Mouse (Mus musculus) midbrain, embryonic 16.5 days (tissue): Measurements from ENCODE around the gene Cox6b2. TPM values are rescaled to one million over a fixed set of nuclear protein-coding genes. Genes with fewer than 3 reads are reported as not detected.
"Not testable (repeated sequence)": the region's sequence is repeated elsewhere in the genome, so short reads cannot be mapped to it uniquely, and the experiment has no call there.

Experiments
- ATAC-seq: fragments of 200-750 bp; cut with Nextera tagmentation; 2 replicates; pipeline ENCODE4 v1.8.0; 2017; ENCODE audit warnings: moderate TSS enrichment
- H3K27ac ChIP-seq: fragments of 300-500 bp; sonication (generic); 2 replicates; pipeline ENCODE4 v1.5.1; 2014; ENCODE audit warnings: mild to moderate bottlenecking, low read length, mixed read lengths
- H3K27me3 ChIP-seq: fragments of 300-500 bp; sonication (generic); 2 replicates; pipeline ENCODE4 v1.6.1; 2014; ENCODE audit warnings: low read depth, low read length, mixed read lengths; ENCODE audit not compliant: control insufficient read depth, insufficient read depth
- H3K36me3 ChIP-seq: fragments of 300-500 bp; sonication (generic); 2 replicates; pipeline ENCODE4 v1.6.1; 2014; ENCODE audit warnings: mild to moderate bottlenecking, low read length, moderate library complexity, mixed read lengths; ENCODE audit not compliant: control insufficient read depth, insufficient read depth
- H3K4me1 ChIP-seq: fragments of 300-500 bp; sonication (generic); 2 replicates; pipeline ENCODE4 v1.6.1; 2014; ENCODE audit warnings: mild to moderate bottlenecking, low read length, mixed read lengths; ENCODE audit not compliant: control insufficient read depth, insufficient read depth
- H3K4me2 ChIP-seq: fragments of 300-500 bp; sonication (generic); 2 replicates; pipeline ENCODE4 v1.6.1; 2014; ENCODE audit warnings: mild to moderate bottlenecking, low read length, mixed read lengths
- H3K4me3 ChIP-seq: fragments of 300-500 bp; sonication (generic); 2 replicates; pipeline ENCODE4 v1.5.1; 2014; ENCODE audit warnings: low read depth, mild to moderate bottlenecking, low read length, moderate library complexity, mixed read lengths
- H3K9ac ChIP-seq: fragments of 300-500 bp; sonication (generic); 2 replicates; pipeline ENCODE4 v1.6.1; 2014; ENCODE audit warnings: low read depth, low read length, mixed read lengths
- H3K9me3 ChIP-seq: fragments of 300-500 bp; sonication (generic); replicated peaks from 2 replicates; pipeline ENCODE4 v1.6.1; 2014; ENCODE audit warnings: mild to moderate bottlenecking, low read length, mixed read lengths; ENCODE audit not compliant: control insufficient read depth, poor library complexity, severe bottlenecking
- WGBS: fragments of 180-500 bp; shearing (Covaris S2); extraction: QIAGEN DNeasy Blood & Tissue Kit; methylation state at CpG from one replicate; pipeline ENCODE4 v1.1.7; 2014; 5-methylcytosine and 5-hydroxymethylcytosine counted together
- polyA plus RNA-seq: library from polyadenylated mRNA; unstranded; fragments of >200 nt; fragmentation: Nextera tagmentation; extraction: Ambion mirVana; gene quantifications from 2 replicates; pipeline ENCODE4 v1.2.1, GENCODE M21; 2015

Cox6b2 gene
- polyA plus RNA-seq: 19.3 and 21.3 TPM in 2 replicates

DNA sequence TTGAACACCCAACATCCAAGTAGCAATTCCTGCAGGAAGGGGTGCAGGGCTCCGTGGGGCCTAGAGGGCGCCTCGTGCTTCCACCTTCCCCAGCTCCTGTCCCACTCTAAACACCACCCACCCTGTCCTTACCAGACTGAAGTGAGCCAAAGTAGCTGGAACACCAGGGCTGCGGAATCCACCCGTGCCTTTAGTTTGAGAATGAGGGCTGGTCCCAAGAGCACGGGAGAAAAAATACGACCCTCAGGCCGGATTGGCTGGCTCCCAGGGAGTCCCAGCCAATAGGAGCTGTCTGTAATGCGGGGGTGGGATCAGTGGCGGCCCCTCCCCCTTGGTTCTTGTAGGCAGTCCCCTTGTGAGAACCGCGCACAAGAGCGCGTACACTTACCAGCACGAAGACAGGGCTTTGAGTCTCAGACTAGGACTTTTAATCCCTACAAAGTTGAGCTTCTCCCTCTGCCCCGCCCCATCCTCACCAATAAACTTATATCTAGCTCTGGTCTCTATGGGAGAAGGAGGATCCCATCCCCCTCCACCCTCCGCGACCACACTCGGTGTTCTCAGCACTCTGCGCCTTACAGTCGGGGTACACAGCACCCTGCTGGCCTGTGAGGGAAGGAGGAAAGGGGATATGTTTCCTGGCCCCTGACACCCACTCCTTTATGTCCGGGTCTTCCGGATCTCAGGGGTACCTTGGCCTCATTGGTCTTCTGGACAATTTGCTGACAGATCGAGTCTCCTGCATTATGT lies at the start of gene Cox6b2:
Cox6b2 (minus strand) TSS at position 274 of the 750 bp plus-strand sequence.
- peak within 1 kb of the TSS; percentile 40 for H3K4me3 ChIP-seq
- peak within 1 kb of the TSS; percentile 49 for H3K9ac ChIP-seq
- H3K4me2 ChIP-seq: peak within 1 kb of the TSS; percentile 73
- no peaks in the 10 kb centered on the region for H3K27me3 ChIP-seq
- WGBS: 3% methylated on average over 24 of the region's 24 CpGs
- ATAC-seq: peak; percentile 93
- H3K27ac ChIP-seq: no peak within 1 kb of the TSS
- H3K36me3 ChIP-seq: no peaks in the 10 kb centered on the region
- H3K9me3 ChIP-seq: no peaks in the 10 kb centered on the region
- peaks cover 15% of the 10 kb centered on the region for H3K4me1 ChIP-seq

DNA sequence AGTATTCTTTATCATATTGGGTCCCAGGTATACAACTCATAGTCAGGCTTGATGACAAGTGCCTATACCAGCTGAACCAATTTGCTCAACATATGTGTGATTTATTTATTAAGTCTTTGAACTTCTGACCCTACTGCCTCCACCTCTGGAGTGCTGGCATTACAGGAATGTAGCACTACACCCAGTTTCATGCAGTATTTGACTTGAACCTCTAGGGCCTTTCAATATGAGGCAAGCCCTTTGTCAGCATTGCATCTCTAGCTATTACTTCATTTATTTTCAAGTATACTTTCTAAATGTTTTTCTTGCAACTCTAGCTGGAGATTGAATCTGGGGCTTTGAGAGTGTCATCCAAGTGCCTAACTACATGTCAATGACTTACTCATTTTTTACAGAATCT lies 49.4 kb upstream of the Cox6b2 start:
- Histone ChIP-seq H3K4me3 (no peak overlapping the region), H3K36me3 (peaks cover 5% of the 10 kb centered on the region), H3K9me3 (no peaks in the 10 kb centered on the region), H3K27ac (no peak overlapping the region), H3K27me3 (no peaks in the 10 kb centered on the region), H3K4me1 (no peaks in the 10 kb centered on the region), H3K4me2 (no peak overlapping the region), H3K9ac (no peak overlapping the region)
- no peak for ATAC-seq

DNA sequence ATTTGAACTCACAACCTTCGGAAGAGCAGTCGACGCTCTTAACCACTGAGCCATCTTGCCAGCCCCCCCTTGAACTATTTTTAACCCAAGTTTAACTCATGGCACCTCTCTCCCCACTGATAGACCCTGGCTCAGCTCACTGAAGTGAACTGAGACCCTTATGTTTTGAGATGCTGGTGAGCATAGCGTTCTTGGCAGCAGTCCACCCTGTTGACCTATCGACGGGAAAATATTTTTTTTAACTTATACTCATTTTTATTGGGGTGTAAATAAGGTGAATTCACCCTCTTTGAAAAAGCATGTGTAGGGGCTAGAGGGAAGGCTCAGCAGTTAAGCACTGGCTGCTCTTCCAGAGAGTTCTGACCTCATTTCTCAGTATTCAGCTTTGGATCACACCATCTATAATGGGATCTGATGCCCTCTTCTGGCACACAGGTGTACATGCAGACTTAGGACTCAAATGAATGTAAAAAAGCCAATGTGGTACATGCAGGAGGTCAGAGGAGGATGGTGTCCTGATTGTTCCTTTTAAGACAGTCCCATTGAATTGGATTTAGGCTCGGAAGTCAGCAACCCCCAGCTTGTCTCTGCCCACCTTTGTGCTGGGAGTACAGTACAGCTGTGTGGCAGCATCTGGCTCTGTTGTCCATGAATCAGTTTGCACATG lies 43.0 kb upstream of the Cox6b2 start:
- H3K27me3 ChIP-seq: no peaks in the 10 kb centered on the region
- H3K9ac ChIP-seq: no peak overlapping the region
- no peak for ATAC-seq
- H3K4me3 ChIP-seq: no peak overlapping the region
- peaks cover 9% of the 10 kb centered on the region for H3K4me1 ChIP-seq
- H3K27ac ChIP-seq: no peak overlapping the region
- H3K9me3 ChIP-seq: no peaks in the 10 kb centered on the region
- peaks cover 16% of the 10 kb centered on the region for H3K36me3 ChIP-seq
- no peak overlapping the region for H3K4me2 ChIP-seq
- 72% methylated on average over 7 of the region's 7 CpGs for WGBS

DNA sequence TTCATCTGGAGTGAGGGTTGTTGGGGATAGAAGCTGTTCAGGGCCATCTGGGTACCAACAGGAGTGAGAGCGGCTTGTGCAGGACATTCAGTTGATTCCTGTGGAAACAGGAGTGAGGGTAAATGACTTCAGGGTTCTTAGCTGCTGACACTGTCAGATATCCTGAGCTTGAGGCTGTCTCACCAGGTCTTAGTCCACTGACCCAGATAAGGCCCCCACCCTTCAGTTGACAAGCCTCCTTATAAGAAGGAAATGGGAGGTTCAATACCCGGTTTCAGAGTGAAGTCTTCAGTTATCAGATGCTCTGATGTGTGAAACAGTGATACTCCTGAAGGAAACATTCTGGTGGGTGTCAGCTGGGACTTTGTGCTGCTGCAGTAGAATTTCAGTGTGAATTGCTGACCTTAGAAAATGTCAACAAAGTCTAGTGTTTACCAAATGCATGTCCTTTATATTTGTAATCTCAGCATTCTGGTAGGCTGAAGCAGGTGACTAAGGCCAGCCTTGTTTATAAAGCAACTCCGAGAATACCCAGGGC lies 41.8 kb upstream of the Cox6b2 start:
- ATAC-seq: no peak
- no peak overlapping the region for H3K27ac ChIP-seq
- H3K4me1 ChIP-seq: peaks cover 9% of the 10 kb centered on the region
- no peaks in the 10 kb centered on the region for H3K9me3 ChIP-seq
- H3K27me3 ChIP-seq: no peaks in the 10 kb centered on the region
- WGBS: 85% methylated on average over 3 of the region's 3 CpGs
- no peak overlapping the region for H3K4me2 ChIP-seq
- H3K4me3 ChIP-seq: no peak overlapping the region
- no peak overlapping the region for H3K9ac ChIP-seq
- H3K36me3 ChIP-seq: peaks cover 16% of the 10 kb centered on the region

DNA sequence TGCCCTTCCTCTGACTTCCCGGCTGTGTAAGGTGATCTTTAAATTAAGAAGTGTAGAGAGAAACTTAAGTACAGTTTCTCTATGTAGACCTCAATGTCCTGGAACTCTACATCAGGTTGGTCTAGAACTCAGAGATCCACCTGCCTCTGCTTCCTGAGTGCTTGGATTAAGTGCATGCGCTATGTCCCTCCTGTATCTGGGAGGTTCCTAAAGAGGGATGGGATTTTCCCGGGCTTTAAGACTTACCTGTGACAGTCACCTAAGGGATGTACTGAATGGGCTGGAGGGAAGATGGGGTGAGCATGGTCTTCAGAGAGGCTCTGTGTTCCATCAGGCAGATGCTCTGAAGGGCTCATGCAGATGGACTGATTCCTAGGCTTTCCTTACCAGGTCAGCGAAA lies 40.8 kb upstream of the Cox6b2 start:
- no peak for ATAC-seq
- peak overlapping the region; percentile 70 for H3K4me2 ChIP-seq
- peak overlapping the region; percentile 96 for H3K9ac ChIP-seq
- H3K27ac ChIP-seq: no peak overlapping the region
- peaks cover 16% of the 10 kb centered on the region for H3K36me3 ChIP-seq
- peaks cover 12% of the 10 kb centered on the region for H3K4me1 ChIP-seq
- peak overlapping the region; percentile 90 for H3K4me3 ChIP-seq
- no peaks in the 10 kb centered on the region for H3K9me3 ChIP-seq
- H3K27me3 ChIP-seq: no peaks in the 10 kb centered on the region
- WGBS: 42% methylated on average over 4 of the region's 4 CpGs

DNA sequence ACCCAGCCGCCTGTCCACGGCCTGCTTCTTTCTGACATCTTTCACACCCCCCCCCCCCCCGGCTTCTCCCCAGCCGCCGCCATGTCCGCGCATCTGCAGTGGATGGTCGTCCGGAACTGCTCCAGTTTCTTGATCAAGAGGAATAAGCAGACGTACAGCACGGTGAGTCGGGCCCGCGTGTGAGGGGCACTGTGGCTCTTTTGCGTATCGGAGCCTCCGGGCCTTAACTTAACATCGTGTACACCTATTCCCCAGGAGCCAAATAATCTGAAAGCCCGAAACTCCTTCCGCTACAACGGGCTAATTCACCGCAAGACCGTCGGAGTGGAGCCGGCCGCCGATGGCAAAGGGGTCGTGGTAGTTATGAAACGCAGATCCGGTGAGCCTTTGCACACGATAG lies 40.4 kb upstream of the Cox6b2 start:
- H3K27me3 ChIP-seq, ATAC-seq, H3K9me3 ChIP-seq: not testable (repeated sequence)
- peak overlapping the region; percentile 70 for H3K4me2 ChIP-seq
- H3K9ac ChIP-seq: peak overlapping the region; percentile 96
- H3K36me3 ChIP-seq: peaks cover 16% of the 10 kb centered on the region
- H3K27ac ChIP-seq: peak overlapping the region; percentile 90
- peaks cover 13% of the 10 kb centered on the region for H3K4me1 ChIP-seq
- whole genome bisulfite sequencing: under 1% methylated on average over 31 of the region's 31 CpGs
- peak overlapping the region; percentile 90 for H3K4me3 ChIP-seq

DNA sequence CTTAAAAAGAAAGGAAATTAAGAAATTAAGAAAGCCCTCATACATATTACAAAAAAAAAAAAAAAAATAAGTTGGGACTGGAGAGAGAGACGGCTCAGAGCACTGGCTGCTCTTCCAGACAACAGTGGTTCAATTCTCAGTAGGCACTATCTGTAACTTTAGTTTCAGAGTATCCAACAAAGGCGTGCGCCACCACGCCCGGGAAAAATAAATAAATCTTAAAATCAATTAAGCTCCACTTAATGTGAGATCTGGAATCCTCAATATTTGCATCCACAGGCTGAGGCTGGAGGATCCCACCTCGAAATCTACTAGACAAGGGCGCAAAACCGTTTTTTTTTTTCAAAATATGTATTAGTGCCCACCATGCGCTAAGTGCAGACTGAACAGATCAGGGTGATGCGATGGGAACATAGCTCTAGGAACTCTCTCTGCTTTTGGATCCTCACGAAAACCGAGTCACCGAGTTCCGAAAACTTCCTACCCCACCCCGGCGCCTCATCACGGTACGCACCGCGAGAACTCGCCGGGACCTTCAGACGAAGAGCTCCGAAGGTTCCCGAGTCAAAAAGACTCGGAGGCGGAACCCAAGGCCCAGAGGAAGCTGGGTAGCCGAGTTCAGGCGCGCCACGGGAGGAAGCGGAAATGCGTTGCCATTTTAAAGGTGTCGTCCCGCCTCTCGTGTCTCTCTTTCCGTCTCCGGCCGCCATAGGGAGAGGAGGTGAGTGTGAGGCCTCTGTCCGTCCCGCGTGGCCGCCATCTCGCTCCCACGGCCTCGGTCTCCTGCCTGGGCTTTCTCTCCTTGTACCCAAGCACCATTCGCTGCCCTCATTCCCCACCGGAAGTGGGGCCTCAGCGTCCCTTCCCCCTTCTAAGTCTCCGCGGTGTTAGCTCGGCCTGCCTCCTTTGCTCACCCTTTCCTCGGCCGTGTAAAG lies 39.7 kb upstream of the Cox6b2 start, which contains the start of gene Rpl28:
Rpl28 (plus strand) TSS at position 597 of the 935 bp plus-strand sequence.
- ATAC-seq: peak; percentile 88
- WGBS: 2% methylated on average over 54 of the region's 54 CpGs
- H3K4me1 ChIP-seq: peaks cover 16% of the 10 kb centered on the region
- H3K4me3 ChIP-seq: peak within 1 kb of the TSS; percentile 90
- peak within 1 kb of the TSS; percentile 70 for H3K4me2 ChIP-seq
- H3K9ac ChIP-seq: peak within 1 kb of the TSS; percentile 96
- peaks cover 16% of the 10 kb centered on the region for H3K36me3 ChIP-seq
- no peaks in the 10 kb centered on the region for H3K9me3 ChIP-seq
- H3K27me3 ChIP-seq: no peaks in the 10 kb centered on the region
- peak within 1 kb of the TSS; percentile 90 for H3K27ac ChIP-seq

DNA sequence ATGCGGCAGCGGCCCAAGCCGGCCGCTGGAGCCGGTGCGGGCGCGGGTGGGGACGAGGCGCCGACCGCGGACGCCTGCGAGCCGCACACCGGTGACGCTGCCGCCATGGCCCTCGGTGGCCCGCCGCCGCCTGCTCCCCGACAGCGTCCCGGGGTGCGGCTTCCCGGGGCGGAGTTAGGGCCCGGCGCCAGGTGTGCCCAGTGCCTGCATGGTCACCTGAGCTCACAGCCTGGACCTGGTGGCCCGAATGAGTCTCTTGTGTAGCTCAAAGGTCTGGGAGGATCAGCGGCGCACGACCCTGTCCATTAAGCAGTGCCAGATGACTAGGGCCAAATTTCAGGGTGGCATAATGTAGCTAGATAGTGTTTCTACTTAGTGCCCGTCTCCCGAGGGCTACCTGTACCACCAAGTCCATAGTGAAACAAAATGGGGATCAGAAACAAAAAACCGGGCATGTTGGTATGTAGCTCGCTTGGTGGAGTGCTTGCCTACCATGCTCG lies 36.6 kb upstream of the Cox6b2 start, which contains the start of gene Tmem238:
Tmem238 (minus strand) TSS at position 221 of the 500 bp plus-strand sequence.
- Histone ChIP-seq H3K4me1 (peaks cover 16% of the 10 kb centered on the region), H3K4me2 (peak within 1 kb of the TSS; percentile 80), H3K36me3 (peaks cover 3% of the 10 kb centered on the region; the same call in 1 of the 2 replicates), H3K9me3 (no peaks in the 10 kb centered on the region), H3K27me3 (no peaks in the 10 kb centered on the region), H3K9ac (peak within 1 kb of the TSS; percentile 77), H3K27ac (peak within 1 kb of the TSS; percentile 67), H3K4me3 (peak within 1 kb of the TSS; percentile 63)
- 14% methylated on average over 26 of the region's 40 CpGs for WGBS
- no peak for ATAC-seq
